Mouse (Mus musculus) thymus, postnatal 14 days (tissue): ENCODE results near the gene Gm33815.
"Not testable (repeated sequence)": the region's sequence is repeated elsewhere in the genome, so short reads cannot be mapped to it uniquely, and the experiment has no call there.

ENCODE experiments used
- DNase-seq: peaks from one replicate; pipeline ENCODE4 v3.0.0; 2021

Gene Gm33815

GRCm38 (mm10) chrY:69320832-69321231 is at the start of gene Gm33815:
TSS of gene Gm33815 (plus strand) at chrY:69321132.
- DNase-seq = not testable (repeated sequence)
